Mouse (Mus musculus): ENCODE results near the gene Csf2rb2. TPM values are rescaled to one million over a fixed set of nuclear protein-coding genes. Genes with fewer than 3 reads are reported as not detected.

Csf2rb2 gene
- polyA plus RNA-seq, 1 experiment from 2014 or later, result 0.09 TPM

DNA sequence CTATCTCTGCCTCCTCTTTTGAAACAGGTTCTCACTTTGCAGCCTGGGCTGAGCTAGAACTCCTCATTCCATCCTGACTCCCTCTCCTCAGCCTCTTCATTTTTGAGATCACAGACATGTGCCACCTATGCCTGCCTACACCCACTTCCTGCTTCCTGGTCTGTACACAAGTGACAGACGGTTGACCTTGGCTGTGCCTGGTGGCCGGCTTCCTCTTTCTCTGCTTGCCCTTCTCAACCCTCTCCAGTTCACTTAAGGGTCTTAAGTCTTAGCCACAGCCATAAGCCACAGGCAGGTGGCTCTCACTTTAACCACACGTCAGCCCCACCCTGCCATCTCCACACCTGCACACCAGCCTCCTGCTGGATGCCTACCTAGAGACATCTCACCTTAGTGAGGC is 57.1 kb downstream of the Csf2rb2 start:
- ChIA-PET POLR2A (no interaction called here), CTCF (interaction anchor here (0.8 kb wide), 1 partner anchor 9 kb away, joined by 3 read pairs; no protein-coding TSS in a partner anchor)
- TF ChIP-seq CTCF (IDR thresholded peaks at IDR 0.05), result no peak
- DNase-seq (ENCODE audit: low read depth, low spot score) (no peak), ATAC-seq (no peak)
- H3K27me3 ChIP-seq, result peaks cover 15% of the 10 kb centered on the region
- in situ Hi-C loops (cut with MboI; ENCODE audit: low pct_unique_long_range_greater_than_20kb), result loop anchor here (5.0 kb wide), 1 partner anchor 66 kb away; no protein-coding TSS in a partner anchor

DNA sequence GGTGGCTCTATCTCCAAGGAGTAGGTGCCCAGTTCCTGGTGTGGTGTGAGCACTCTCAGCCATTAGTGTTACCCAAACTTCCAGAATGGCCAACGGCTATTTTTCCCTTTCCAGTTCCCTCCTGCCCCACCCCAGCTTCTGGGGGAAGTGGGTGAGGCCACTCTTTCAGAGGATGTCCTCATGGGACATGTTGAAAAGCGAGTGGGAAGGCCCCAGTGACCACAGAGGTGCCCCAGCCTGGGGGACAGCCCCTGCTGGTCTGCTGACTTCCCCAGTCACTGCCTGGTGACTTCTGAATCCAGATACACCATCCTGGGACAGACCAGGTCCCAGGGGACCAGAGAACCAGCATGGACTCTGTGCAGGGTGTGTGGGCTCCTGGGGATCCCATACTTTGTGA is 57.9 kb downstream of the Csf2rb2 start:
- ATAC-seq (no peak), DNase-seq (ENCODE audit: low read depth, low spot score) (no peak)
- TF ChIP-seq CTCF (IDR thresholded peaks at IDR 0.05), result no peak
- in situ Hi-C loops (cut with MboI; ENCODE audit: low pct_unique_long_range_greater_than_20kb), result loop anchor here (5.0 kb wide), 1 partner anchor 65 kb away; no protein-coding TSS in a partner anchor
- ChIA-PET CTCF (interaction anchor here (0.8 kb wide), 1 partner anchor 9 kb away, joined by 4 read pairs; no protein-coding TSS in a partner anchor), POLR2A (interaction anchor here (0.6 kb wide), 1 partner anchor 314 kb away, joined by 3 read pairs; no protein-coding TSS in a partner anchor)
- peaks cover 15% of the 10 kb centered on the region for H3K27me3 ChIP-seq

DNA sequence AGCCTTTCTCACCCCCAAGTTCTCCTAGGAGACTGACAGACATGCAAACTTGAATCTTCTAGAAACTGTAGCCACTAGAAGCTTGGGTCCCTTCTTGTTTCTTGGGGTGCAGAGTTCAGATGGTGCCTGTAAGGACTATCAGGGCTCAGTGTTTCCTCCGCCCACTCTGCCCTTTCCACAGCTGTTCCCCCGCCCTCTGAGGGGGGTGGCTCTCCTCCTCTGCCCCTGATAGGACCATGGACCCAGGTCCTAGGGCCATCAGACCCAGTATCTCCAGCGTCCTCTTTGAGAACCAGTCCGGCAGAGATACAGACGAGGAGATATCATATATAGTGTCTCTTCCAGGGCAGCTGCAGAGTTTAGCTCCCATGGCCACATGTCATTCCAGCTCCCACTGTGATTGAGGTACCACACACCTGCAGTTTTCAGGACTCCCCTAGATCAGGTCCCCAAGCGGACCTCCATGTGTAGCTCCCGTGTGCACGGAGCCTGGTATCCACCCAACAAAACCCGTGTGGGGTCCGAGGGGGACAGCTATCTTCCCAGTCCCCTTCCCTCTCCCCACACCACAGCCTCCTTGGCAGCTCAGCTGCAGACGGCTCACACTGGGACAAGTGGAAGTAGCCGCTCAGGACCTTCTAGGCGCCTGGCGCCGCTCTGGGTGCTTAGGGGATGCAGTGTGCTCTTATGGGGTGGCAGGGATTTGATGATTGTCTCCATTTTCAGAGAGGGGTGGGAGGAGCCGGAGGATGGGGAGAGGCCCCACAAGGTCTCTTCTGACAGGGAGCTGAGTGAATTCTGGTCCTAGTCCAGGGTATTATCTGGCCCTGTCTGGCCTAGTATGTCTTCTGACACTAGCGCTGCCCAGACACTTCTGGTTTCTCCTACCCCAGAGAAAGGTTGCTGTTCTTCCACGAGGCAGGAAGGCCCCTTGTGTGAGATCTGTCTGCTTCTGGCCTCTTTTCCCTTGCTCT is 59.1 kb downstream of the Csf2rb2 start:
- H3K27me3 ChIP-seq, result peaks cover 15% of the 10 kb centered on the region
- ATAC-seq (no peak), DNase-seq (ENCODE audit: low read depth, low spot score) (no peak)
- TF ChIP-seq CTCF (IDR thresholded peaks at IDR 0.05), result no peak
- in situ Hi-C loops (cut with MboI; ENCODE audit: low pct_unique_long_range_greater_than_20kb), result loop anchor here (5.0 kb wide), 1 partner anchor 64 kb away; no protein-coding TSS in a partner anchor
- ChIA-PET POLR2A (no interaction called here), CTCF (no interaction called here)

DNA sequence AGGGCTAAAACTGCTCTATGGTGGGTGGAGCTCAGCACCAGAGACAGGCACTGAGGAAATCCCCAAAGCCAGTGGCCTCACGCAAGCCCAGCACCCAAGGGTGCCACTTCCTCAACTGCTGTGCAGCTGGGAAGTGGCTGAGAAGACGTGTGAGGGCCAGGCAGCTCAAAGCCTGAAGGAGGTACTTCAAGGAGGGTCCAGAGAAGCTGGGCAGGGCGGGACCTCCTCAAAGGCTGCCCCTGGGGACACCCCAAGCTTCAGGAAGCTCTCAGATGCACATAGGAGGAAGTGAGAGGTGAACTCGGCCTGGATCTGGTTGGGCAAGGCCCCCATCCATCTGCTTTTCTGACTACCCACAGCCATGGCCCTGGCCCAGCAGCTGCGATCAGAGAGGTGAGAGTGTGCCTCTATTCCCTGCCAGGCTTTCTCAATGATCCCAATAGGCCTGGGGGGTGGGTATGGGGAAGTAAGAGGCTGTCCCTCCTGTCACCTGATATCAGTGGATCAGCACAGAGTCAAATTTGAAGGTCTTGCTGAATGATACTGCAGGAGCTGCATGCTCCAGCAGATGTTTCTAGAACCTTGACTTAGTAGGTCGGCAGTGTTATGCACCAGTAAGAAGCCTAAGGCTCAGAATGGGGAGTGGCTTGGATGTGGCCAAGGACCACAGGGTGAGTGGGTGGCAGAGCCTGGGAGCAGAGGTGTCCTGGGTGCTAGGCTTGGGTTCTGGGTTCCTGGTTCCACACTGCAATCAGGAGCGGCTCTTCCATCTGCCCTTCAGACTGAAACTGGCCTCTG is 60.6 kb downstream of the Csf2rb2 start, which contains the start of gene Ncf4:
Gene Ncf4, plus strand, starts transcription at position 107 of the 798 bp plus-strand sequence.
- POLR2A ChIA-PET, result no interaction called here
- DNase-seq (ENCODE audit: low read depth, low spot score) (no peak), ATAC-seq (no peak)
- in situ Hi-C loops (cut with MboI; ENCODE audit: low pct_unique_long_range_greater_than_20kb), result loop anchor here (5.0 kb wide), 1 partner anchor 63 kb away; no protein-coding TSS in a partner anchor
- peaks cover 12% of the 10 kb centered on the region for H3K27me3 ChIP-seq
- TF ChIP-seq CTCF (IDR thresholded peaks at IDR 0.05), result no peak
- CTCF ChIA-PET, result no interaction called here

GRCm38 (mm10) chr15:78243774-78244173 is 61.7 kb downstream of the Csf2rb2 start:
- no peak for ATAC-seq
- TF ChIP-seq CTCF (IDR thresholded peaks at IDR 0.05), result no peak
- ChIA-PET CTCF (no interaction called here), POLR2A (no interaction called here)
- in situ Hi-C loops (cut with MboI; ENCODE audit: low pct_unique_long_range_greater_than_20kb), result no loop called here
- peaks cover 12% of the 10 kb centered on the region for H3K27me3 ChIP-seq
- DNase-seq (ENCODE audit: low read depth, low spot score), result no peak

GRCm38 (mm10) chr15:78243061-78243460 is 62.5 kb downstream of the Csf2rb2 start:
- in situ Hi-C loops (cut with MboI; ENCODE audit: low pct_unique_long_range_greater_than_20kb), result no loop called here
- H3K27me3 ChIP-seq, result peaks cover 12% of the 10 kb centered on the region
- ChIA-PET CTCF (no interaction called here), POLR2A (no interaction called here)
- DNase-seq (ENCODE audit: low read depth, low spot score) (no peak), ATAC-seq (no peak)
- no peak for TF ChIP-seq CTCF (IDR thresholded peaks at IDR 0.05)

- ChIA-PET CTCF (no interaction called here), POLR2A (no interaction called here)
- DNase-seq (ENCODE audit: low read depth, low spot score), result no peak
- no peak for ATAC-seq
- no peak for TF ChIP-seq CTCF (IDR thresholded peaks at IDR 0.05)
- H3K27me3 ChIP-seq, result peaks cover 12% of the 10 kb centered on the region
- in situ Hi-C loops (cut with MboI; ENCODE audit: low pct_unique_long_range_greater_than_20kb), result no loop called here
These were observed 64.2 kb downstream of the Csf2rb2 start for GRCm38 (mm10) chr15:78241335-78241734.

- ATAC-seq, result no peak
- H3K27me3 ChIP-seq, result peaks cover 20% of the 10 kb centered on the region
- POLR2A ChIA-PET, result interaction anchor here (0.9 kb wide), 1 partner anchor 140 kb away, joined by 3 read pairs; no protein-coding TSS in a partner anchor
- no peak for DNase-seq (ENCODE audit: low read depth, low spot score)
- TF ChIP-seq CTCF (IDR thresholded peaks at IDR 0.05), result no peak
- in situ Hi-C loops (cut with MboI; ENCODE audit: low pct_unique_long_range_greater_than_20kb), result no loop called here
- CTCF ChIA-PET, result interaction anchor here (0.8 to 2.4 kb wide), 31 partner anchors 7 to 444 kb away, joined by 3 to 15 read pairs (median 4); partner anchors contain the start of genes Cacng2, Ift27 and Kctd17
These were observed 65.4 kb downstream of the Csf2rb2 start for GRCm38 (mm10) chr15:78239956-78240617.

- in situ Hi-C loops (cut with MboI; ENCODE audit: low pct_unique_long_range_greater_than_20kb), result no loop called here
- TF ChIP-seq CTCF (IDR thresholded peaks at IDR 0.05), result peak; percentile 99
- ChIA-PET CTCF (interaction anchor here (0.7 to 2.4 kb wide), 36 partner anchors 8 to 444 kb away, joined by 3 to 15 read pairs (median 3); partner anchors contain the start of genes Cacng2, Ift27 and Kctd17), POLR2A (interaction anchor here (0.9 kb wide), 1 partner anchor 139 kb away, joined by 3 read pairs; no protein-coding TSS in a partner anchor)
- DNase-seq (ENCODE audit: low read depth, low spot score) (no peak), ATAC-seq (no peak)
- peaks cover 19% of the 10 kb centered on the region for H3K27me3 ChIP-seq
These were observed 66.1 kb downstream of the Csf2rb2 start for GRCm38 (mm10) chr15:78239453-78239852.
